Mouse (Mus musculus) cerebellum, adult 8-10 months (tissue): ENCODE results near the gene Kcnd2.

ENCODE experiments used
- DNase-seq: peaks from one replicate; pipeline ENCODE4 v3.0.0; 2022

Gene Kcnd2

GRCm38 (mm10) chr6:21424202-21424785 is 209.0 kb downstream of the Kcnd2 start:
- no peak for DNase-seq

GRCm38 (mm10) chr6:21431120-21431519 is 215.8 kb downstream of the Kcnd2 start:
- DNase-seq: no peak

- DNase-seq: no peak
Measured at GRCm38 (mm10) chr6:21464719-21465118, 249.4 kb downstream of the Kcnd2 start.

GRCm38 (mm10) chr6:21471891-21472544 is 256.7 kb downstream of the Kcnd2 start:
- DNase-seq: no peak

GRCm38 (mm10) chr6:21482714-21483113 is 267.4 kb downstream of the Kcnd2 start:
- DNase-seq: no peak

- no peak for DNase-seq
Measured at GRCm38 (mm10) chr6:21488536-21488935, 273.2 kb downstream of the Kcnd2 start.

GRCm38 (mm10) chr6:21502921-21503320 is 287.6 kb downstream of the Kcnd2 start:
- DNase-seq: no peak

- no peak for DNase-seq
Measured at GRCm38 (mm10) chr6:21510621-21511239, 295.4 kb downstream of the Kcnd2 start.

GRCm38 (mm10) chr6:21520351-21520750 is 305.0 kb downstream of the Kcnd2 start:
- DNase-seq: no peak

GRCm38 (mm10) chr6:21527489-21528074 is 312.3 kb downstream of the Kcnd2 start:
- no peak for DNase-seq

- DNase-seq: no peak
Measured at GRCm38 (mm10) chr6:21534009-21534408, 318.7 kb downstream of the Kcnd2 start.

- DNase-seq: peak; percentile 53
Measured at GRCm38 (mm10) chr6:21534820-21535219, 319.5 kb downstream of the Kcnd2 start.

- no peak for DNase-seq
Measured at GRCm38 (mm10) chr6:21551501-21551900, 336.2 kb downstream of the Kcnd2 start.

GRCm38 (mm10) chr6:21570964-21571363 is 355.7 kb downstream of the Kcnd2 start:
- no peak for DNase-seq

- DNase-seq: no peak
Measured at GRCm38 (mm10) chr6:21590156-21590555, 374.9 kb downstream of the Kcnd2 start.

- no peak for DNase-seq
Measured at GRCm38 (mm10) chr6:21597424-21597823, 382.1 kb downstream of the Kcnd2 start.

GRCm38 (mm10) chr6:21609381-21610059 is 394.2 kb downstream of the Kcnd2 start:
- no peak for DNase-seq

GRCm38 (mm10) chr6:21629989-21630388 is 414.7 kb downstream of the Kcnd2 start:
- no peak for DNase-seq

- DNase-seq: no peak
Measured at GRCm38 (mm10) chr6:21655681-21656080, 440.4 kb downstream of the Kcnd2 start.

- DNase-seq: no peak
Measured at GRCm38 (mm10) chr6:21664135-21664534, 448.8 kb downstream of the Kcnd2 start.

GRCm38 (mm10) chr6:21664638-21665037 is 449.3 kb downstream of the Kcnd2 start:
- no peak for DNase-seq

- DNase-seq: peak; percentile 66
Measured at GRCm38 (mm10) chr6:21684252-21684651, 468.9 kb downstream of the Kcnd2 start.

GRCm38 (mm10) chr6:21686388-21686787 is 471.1 kb downstream of the Kcnd2 start:
- DNase-seq: peak; percentile 47
